Mouse (Mus musculus) CH12.LX (cell line): ENCODE data around the gene Sh3rf3. TPM values are rescaled to one million over a fixed set of nuclear protein-coding genes. Genes with fewer than 3 reads are reported as not detected.

ENCODE experiments used
- DNase-seq: peaks from one replicate; pipeline ENCODE4 v3.0.0-alpha.2; 2013; ENCODE audit errors: extremely low read depth
- H3K27ac ChIP-seq: 2 replicates; pipeline ENCODE4 v1.5.1; 2012; ENCODE audit warnings: low read depth, mild to moderate bottlenecking, control low read depth, moderate library complexity; ENCODE audit not compliant: insufficient read depth
- H3K27me3 ChIP-seq: replicated peaks from 2 replicates; pipeline ENCODE3; 2012; ENCODE audit warnings: inconsistent platforms
- H3K36me3 ChIP-seq, 2 experiments: replicated peaks in 1 of 2; 2 replicates each; pipeline versions ENCODE3 to v1.6.1; 2012; ENCODE audit warnings: inconsistent platforms in 1 of 2, low read length in 1 of 2, mild to moderate bottlenecking in 1 of 2, mixed read lengths in 1 of 2, moderate library complexity in 1 of 2; ENCODE audit not compliant: control insufficient read depth in 1 of 2, insufficient read depth in 1 of 2
- H3K4me1 ChIP-seq, 2 experiments: 2 replicates each; pipeline ENCODE4 v1.6.1; 2012; ENCODE audit warnings: inconsistent platforms in 1 of 2, moderate library complexity in 1 of 2; ENCODE audit not compliant: insufficient read depth in 2 of 2, control insufficient read depth in 1 of 2
- H3K4me2 ChIP-seq: 2 replicates; pipeline ENCODE4 v1.6.1; 2012; ENCODE audit warnings: low read depth, mild to moderate bottlenecking, control low read depth; ENCODE audit not compliant: poor library complexity, insufficient read depth, severe bottlenecking
- H3K4me3 ChIP-seq, 3 experiments: fragments of 150-350 bp in 1 of 3; sonication (generic) in 1 of 3; replicated peaks in 1 of 3; 2 replicates each; pipeline versions ENCODE3 to v1.5.1; 2011 to 2012; ENCODE audit warnings: low read depth in 2 of 3, low read length in 2 of 3, mild to moderate bottlenecking in 2 of 3, moderate library complexity in 2 of 3, control low read depth in 1 of 3, improper control_type of control experiment in 1 of 3, inconsistent platforms in 1 of 3, mixed read lengths in 1 of 3; ENCODE audit not compliant: poor library complexity in 1 of 3
- H3K79me2 ChIP-seq: replicated peaks from 2 replicates; pipeline ENCODE4 v1.6.1; 2012; ENCODE audit warnings: mild to moderate bottlenecking, moderate library complexity; ENCODE audit not compliant: control insufficient read depth, poor library complexity, insufficient read depth, severe bottlenecking; ENCODE audit errors: extremely low read depth
- H3K9ac ChIP-seq: 2 replicates; pipeline ENCODE4 v1.6.1; 2012; ENCODE audit warnings: low read depth, mild to moderate bottlenecking, control low read depth, moderate library complexity; ENCODE audit not compliant: insufficient read depth
- H3K9me3 ChIP-seq: replicated peaks from 2 replicates; pipeline ENCODE3; 2012; ENCODE audit warnings: low read length, inconsistent platforms, mixed read lengths
- BHLHE40 ChIP-seq: IDR thresholded peaks from 2 replicates; pipeline ENCODE4 v1.6.1; 2011; ENCODE audit warnings: mild to moderate bottlenecking, low read depth, low read length, improper control_type of control experiment
- ELF1 ChIP-seq: IDR thresholded peaks from 2 replicates; pipeline ENCODE4 v1.6.1; 2014; ENCODE audit warnings: low read depth, mild to moderate bottlenecking, inconsistent platforms, low read length, improper control_type of control experiment
- EP300 ChIP-seq: IDR thresholded peaks from 2 replicates; pipeline ENCODE4 v1.6.1; 2011; ENCODE audit warnings: low read length, improper control_type of control experiment
- ETS1 ChIP-seq: conservative IDR thresholded peaks from 2 replicates; pipeline ENCODE4 v1.6.1; 2012; ENCODE audit warnings: low read depth, mild to moderate bottlenecking, inconsistent platforms, low read length, improper control_type of control experiment, moderate library complexity
- HCFC1 ChIP-seq: IDR thresholded peaks from 2 replicates; pipeline ENCODE4 v1.6.1; 2012; ENCODE audit warnings: low read depth, mild to moderate bottlenecking, inconsistent platforms, low read length, improper control_type of control experiment
- JUN ChIP-seq: IDR thresholded peaks from 2 replicates; pipeline ENCODE4 v1.6.1; 2011; ENCODE audit warnings: low read depth, mild to moderate bottlenecking, low read length, improper control_type of control experiment, moderate library complexity; ENCODE audit not compliant: insufficient read depth
- JUND ChIP-seq: conservative IDR thresholded peaks from 2 replicates; pipeline ENCODE4 v1.6.1; 2011; ENCODE audit warnings: low read depth, low read length, improper control_type of control experiment
- KAT2A ChIP-seq: IDR thresholded peaks from 2 replicates; pipeline ENCODE4 v1.6.1; 2012; ENCODE audit warnings: low read length, improper control_type of control experiment, inconsistent platforms; ENCODE audit not compliant: insufficient replicate concordance
- MAFK ChIP-seq: IDR thresholded peaks from 2 replicates; pipeline ENCODE4 v1.6.1; 2011; ENCODE audit warnings: low read length, improper control_type of control experiment; ENCODE audit not compliant: insufficient replicate concordance
- MEF2A ChIP-seq: IDR thresholded peaks from 2 replicates; pipeline ENCODE4 v1.6.1; 2014; ENCODE audit warnings: low read depth, mild to moderate bottlenecking, inconsistent platforms, low read length, improper control_type of control experiment, borderline replicate concordance
- MXI1 ChIP-seq: IDR thresholded peaks from 2 replicates; pipeline ENCODE4 v1.6.1; 2011; ENCODE audit warnings: mild to moderate bottlenecking, low read depth, low read length, improper control_type of control experiment
- MYC ChIP-seq: IDR thresholded peaks from 2 replicates; pipeline ENCODE4 v1.6.1; 2011; ENCODE audit warnings: low read depth, mild to moderate bottlenecking, improper control_type of control experiment, low read length
- NELFE ChIP-seq: IDR thresholded peaks from 2 replicates; pipeline ENCODE4 v1.6.1; 2011; ENCODE audit warnings: low read depth, low read length, improper control_type of control experiment
- NRF1 ChIP-seq: IDR thresholded peaks from 2 replicates; pipeline ENCODE4 v1.6.1; 2014; ENCODE audit warnings: low read depth, mild to moderate bottlenecking, inconsistent platforms, low read length, improper control_type of control experiment, moderate library complexity
- PAX5 ChIP-seq: IDR thresholded peaks from 2 replicates; pipeline ENCODE4 v1.6.1; 2012; ENCODE audit warnings: low read length, inconsistent platforms, mixed read lengths
- SIN3A ChIP-seq: IDR thresholded peaks from 2 replicates; pipeline ENCODE4 v1.6.1; 2012; ENCODE audit warnings: low read length, improper control_type of control experiment, inconsistent platforms
- TCF12 ChIP-seq: IDR thresholded peaks from 2 replicates; pipeline ENCODE4 v1.6.1; 2014; ENCODE audit warnings: low read depth, mild to moderate bottlenecking, inconsistent platforms, low read length, improper control_type of control experiment
- USF2 ChIP-seq: conservative IDR thresholded peaks from 2 replicates; pipeline ENCODE4 v1.6.1; 2011; ENCODE audit warnings: low read depth, low read length, improper control_type of control experiment
- ZC3H11A ChIP-seq: IDR thresholded peaks from 2 replicates; pipeline ENCODE4 v1.6.1; 2012; ENCODE audit warnings: low read depth, mild to moderate bottlenecking, inconsistent platforms, low read length, improper control_type of control experiment
- ZKSCAN1 ChIP-seq: IDR thresholded peaks from 2 replicates; pipeline ENCODE4 v1.6.1; 2012; ENCODE audit warnings: low read depth, inconsistent platforms, low read length, improper control_type of control experiment, borderline replicate concordance
- ZMIZ1 ChIP-seq: IDR thresholded peaks from 2 replicates; pipeline ENCODE4 v1.6.1; 2012; ENCODE audit warnings: low read depth, mild to moderate bottlenecking, inconsistent platforms, low read length, improper control_type of control experiment
- dilution Hi-C: fragments of 300-500 bp; cut with MboI; formaldehyde crosslinking; loops from 2 replicates; pipeline ENCODE4 v1.14.3; 2020; ENCODE audit warnings: low sequenced_read_pairs; ENCODE audit not compliant: extremely low pct_unique_long_range_greater_than_20kb, extremely low pct_ligation_motif_present
- in situ Hi-C: fragments of 300-500 bp; cut with MboI; formaldehyde crosslinking; loops from 3 replicates; pipeline ENCODE4 v1.14.3; 2019; ENCODE audit warnings: low sequenced_read_pairs, low pct_ligation_motif_present, low pct_unique_long_range_greater_than_20kb, mixed read lengths
- polyA plus RNA-seq: library from polyadenylated mRNA; unstranded; fragments of >175 nt; gene quantifications from 2 replicates; pipeline ENCODE4 v1.2.1, GENCODE M21; 2012; ENCODE audit warnings: low read depth; ENCODE audit not compliant: insufficient read length
- total RNA-seq, 2 experiments: library from RNA; depleted of rRNA; stranded (reverse); fragments of 300-350 nt in 1 of 2; fragments of >200 nt in 1 of 2; gene quantifications; 2 replicates each; pipeline ENCODE4 v1.2.3; 2012 to 2014

The Sh3rf3 gene
- total and polyA plus RNA-seq, 3 experiments: 0.13 to 0.64 TPM; not detected in 1

GRCm38 (mm10) chr10:59090622-59090971 is 277.4 kb downstream of the Sh3rf3 start:
- TF ChIP-seq ETS1 (no peak), MYC (no peak), SIN3A (no peak), NELFE (no peak), MAFK (no peak), TCF12 (no peak), USF2 (no peak), MEF2A (no peak), ZKSCAN1 (no peak), ELF1 (no peak), KAT2A (no peak)

DNA sequence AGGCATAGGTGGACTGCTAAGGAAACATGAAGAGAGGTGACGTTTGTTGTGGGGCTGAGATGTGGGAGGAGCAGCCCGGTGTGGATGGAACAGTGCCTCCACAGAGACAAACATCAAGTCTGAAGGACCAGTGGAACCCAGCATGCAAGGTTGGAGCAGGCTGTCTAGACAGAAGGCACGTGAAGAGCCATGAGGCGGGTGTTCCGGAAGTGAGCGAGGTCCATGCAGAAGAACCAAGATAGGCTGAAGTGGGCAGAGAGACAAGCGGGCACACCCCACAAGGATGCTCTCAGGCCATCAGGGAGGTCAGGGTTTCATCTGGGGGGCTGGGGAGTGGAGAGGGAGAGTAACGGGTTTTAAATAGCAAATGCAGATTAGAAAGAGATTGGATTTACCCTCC is 278.4 kb downstream of the Sh3rf3 start:
- in situ Hi-C loops: no loop called here
- H3K36me3 ChIP-seq: no peaks in the 10 kb centered on the region
- TF ChIP-seq NRF1 (no peak), JUN (no peak), ZC3H11A (no peak), ZMIZ1 (no peak), EP300 (no peak), BHLHE40 (no peak), NELFE (no peak), MXI1 (no peak), TCF12 (no peak), SIN3A (no peak), JUND (no peak), HCFC1 (no peak), PAX5 (no peak)
- 0 out of 4 replicates have a peak, but pooled peaks cover 0 to 3% of the 10 kb centered on the region in 2 experiments for H3K4me1 ChIP-seq
- H3K79me2 ChIP-seq: no peaks in the 10 kb centered on the region
- no peak overlapping the region for H3K4me2 ChIP-seq
- peaks cover 27% of the 10 kb centered on the region for H3K27me3 ChIP-seq
- dilution Hi-C loops: no loop called here
- H3K4me3 ChIP-seq: no peak overlapping the region
- H3K27ac ChIP-seq: no peak overlapping the region
- no peak overlapping the region for H3K9ac ChIP-seq
- no peak for DNase-seq
- H3K9me3 ChIP-seq: no peaks in the 10 kb centered on the region

More at GRCm38 (mm10) chr10:59090622-59090971, 277.4 kb downstream of the Sh3rf3 start:
- no peak for DNase-seq
- H3K9me3 ChIP-seq: no peaks in the 10 kb centered on the region
- 0 out of 4 replicates have a peak, but pooled peaks cover 0 to 3% of the 10 kb centered on the region in 2 experiments for H3K4me1 ChIP-seq
- H3K27ac ChIP-seq: no peak overlapping the region
- H3K79me2 ChIP-seq: no peaks in the 10 kb centered on the region
- H3K9ac ChIP-seq: no peak overlapping the region
- no peaks in the 10 kb centered on the region for H3K36me3 ChIP-seq
- H3K27me3 ChIP-seq: peaks cover 28% of the 10 kb centered on the region
- no peak overlapping the region for H3K4me2 ChIP-seq
- in situ Hi-C loops (no loop called here), dilution Hi-C loops (no loop called here)
- no peak overlapping the region for H3K4me3 ChIP-seq
